Mouse (Mus musculus) heart, postnatal 14 days (tissue): Measurements from ENCODE around the gene Fam228a. TPM values are rescaled to one million over a fixed set of nuclear protein-coding genes. Genes with fewer than 3 reads are reported as not detected.

ENCODE experiments used
- DNase-seq, 2 experiments: peaks; one replicate each; pipeline ENCODE4 v3.0.0; 2021 to 2022
- intact Hi-C: fragments of 180-260 bp; cut with DNase I; formaldehyde crosslinking; loops from one replicate; pipeline ENCODE4 v1.15.1; 2025
- total RNA-seq, 2 experiments: library from RNA; stranded (reverse); gene quantifications; 2 replicates each; pipeline ENCODE4 v1.2.3; 2021

Fam228a gene
- total RNA-seq, 2 experiments from 2014 or later = 0.10 to 0.19 TPM

GRCm38 (mm10) chr12:4664929-4665674 lies 73.1 kb downstream of the Fam228a start:
- intact Hi-C loops = no loop called here

More at GRCm38 (mm10) chr12:4664929-4665674, 73.1 kb downstream of the Fam228a start:
- DNase-seq = no peak

Other genes with a start within 250 kb of the Fam228a start
- 10 to 100 TPM; 49.3 to 50.3 TPM for gene Itsn2, start 145.8 kb downstream of the Fam228a start, total RNA-seq
- not detected for gene Gm3625, start 145.5 kb downstream of the Fam228a start, total RNA-seq
- gene Pfn4, start 30.6 kb upstream of the Fam228a start, total RNA-seq = 1 to 10 TPM; 1.6 to 2.0 TPM
- 1 to 10 TPM; 4.0 to 5.1 TPM for gene Fam228b, start 30.8 kb upstream of the Fam228a start, total RNA-seq
- gene Sf3b6, start 79.1 kb upstream of the Fam228a start, total RNA-seq = 10 to 100 TPM; 48.1 to 54.1 TPM
- gene Fkbp1b, start 103.2 kb upstream of the Fam228a start, total RNA-seq = 1 to 10 TPM; 2.8 to 2.9 TPM
- 1 to 10 TPM; 8.1 to 9.0 TPM for gene Wdcp, start 104.9 kb upstream of the Fam228a start, total RNA-seq
- under 1 TPM; 0.68 to 0.86 TPM for gene Mfsd2b, start 135.9 kb upstream of the Fam228a start, total RNA-seq
- 10 to 100 TPM; 52.8 to 55.6 TPM for gene Ubxn2a, start 169.3 kb upstream of the Fam228a start, total RNA-seq
- 10 to 100 TPM; 23.7 to 23.8 TPM for gene Atad2b, start 178.9 kb upstream of the Fam228a start, total RNA-seq